Mouse (Mus musculus) limb, embryonic 12.5 days (tissue): Measurements from ENCODE around the gene Rtn4rl1. TPM values are rescaled to one million over a fixed set of nuclear protein-coding genes. Genes with fewer than 3 reads are reported as not detected.
"Not testable (repeated sequence)": the region's sequence is repeated elsewhere in the genome, so short reads cannot be mapped to it uniquely, and the experiment has no call there.

Experiments
- ATAC-seq: fragments of 200-750 bp; cut with Nextera tagmentation; 2 replicates; pipeline ENCODE4 v1.8.0; 2017; ENCODE audit warnings: low read depth, moderate TSS enrichment; ENCODE audit not compliant: insufficient number of reproducible peaks, insufficient read depth, low FRiP score, low TSS enrichment
- H3K27ac ChIP-seq: fragments of 300-500 bp; sonication (generic); 2 replicates; pipeline ENCODE4 v1.5.1; 2016; ENCODE audit warnings: mild to moderate bottlenecking, moderate library complexity
- H3K27me3 ChIP-seq: fragments of 300-500 bp; sonication (generic); 2 replicates; pipeline ENCODE4 v1.6.1; 2016; ENCODE audit warnings: mild to moderate bottlenecking, moderate library complexity
- H3K36me3 ChIP-seq: fragments of 300-500 bp; sonication (generic); 2 replicates; pipeline ENCODE4 v1.6.1; 2016; ENCODE audit warnings: mild to moderate bottlenecking, moderate library complexity
- H3K4me1 ChIP-seq: fragments of 300-500 bp; sonication (generic); replicated peaks from 2 replicates; pipeline ENCODE4 v1.6.1; 2016
- H3K4me2 ChIP-seq: fragments of 300-500 bp; sonication (generic); 2 replicates; pipeline ENCODE4 v1.6.1; 2016; ENCODE audit warnings: mild to moderate bottlenecking, moderate library complexity
- H3K4me3 ChIP-seq: fragments of 300-500 bp; sonication (generic); replicated peaks from 2 replicates; pipeline ENCODE4 v1.5.1; 2016; ENCODE audit warnings: mild to moderate bottlenecking
- H3K9ac ChIP-seq: fragments of 300-500 bp; sonication (generic); replicated peaks from 2 replicates; pipeline ENCODE4 v1.6.1; 2016; ENCODE audit warnings: mild to moderate bottlenecking, moderate library complexity
- H3K9me3 ChIP-seq: fragments of 300-500 bp; sonication (generic); 2 replicates; pipeline ENCODE4 v1.6.1; 2016; ENCODE audit warnings: mild to moderate bottlenecking, moderate library complexity
- WGBS: fragments of 180-500 bp; shearing (Covaris S2); methylation state at CpG from one replicate; pipeline ENCODE4 v1.1.7; 2016; 5-methylcytosine and 5-hydroxymethylcytosine counted together
- polyA plus RNA-seq: library from polyadenylated mRNA; unstranded; fragments of >200 nt; fragmentation: Nextera tagmentation; extraction: Ambion mirVana; gene quantifications from 2 replicates; pipeline ENCODE4 v1.2.1, GENCODE M21; 2016

Rtn4rl1 gene
- polyA plus RNA-seq, 1 experiment from 2014 or later, result 1.5 TPM

DNA sequence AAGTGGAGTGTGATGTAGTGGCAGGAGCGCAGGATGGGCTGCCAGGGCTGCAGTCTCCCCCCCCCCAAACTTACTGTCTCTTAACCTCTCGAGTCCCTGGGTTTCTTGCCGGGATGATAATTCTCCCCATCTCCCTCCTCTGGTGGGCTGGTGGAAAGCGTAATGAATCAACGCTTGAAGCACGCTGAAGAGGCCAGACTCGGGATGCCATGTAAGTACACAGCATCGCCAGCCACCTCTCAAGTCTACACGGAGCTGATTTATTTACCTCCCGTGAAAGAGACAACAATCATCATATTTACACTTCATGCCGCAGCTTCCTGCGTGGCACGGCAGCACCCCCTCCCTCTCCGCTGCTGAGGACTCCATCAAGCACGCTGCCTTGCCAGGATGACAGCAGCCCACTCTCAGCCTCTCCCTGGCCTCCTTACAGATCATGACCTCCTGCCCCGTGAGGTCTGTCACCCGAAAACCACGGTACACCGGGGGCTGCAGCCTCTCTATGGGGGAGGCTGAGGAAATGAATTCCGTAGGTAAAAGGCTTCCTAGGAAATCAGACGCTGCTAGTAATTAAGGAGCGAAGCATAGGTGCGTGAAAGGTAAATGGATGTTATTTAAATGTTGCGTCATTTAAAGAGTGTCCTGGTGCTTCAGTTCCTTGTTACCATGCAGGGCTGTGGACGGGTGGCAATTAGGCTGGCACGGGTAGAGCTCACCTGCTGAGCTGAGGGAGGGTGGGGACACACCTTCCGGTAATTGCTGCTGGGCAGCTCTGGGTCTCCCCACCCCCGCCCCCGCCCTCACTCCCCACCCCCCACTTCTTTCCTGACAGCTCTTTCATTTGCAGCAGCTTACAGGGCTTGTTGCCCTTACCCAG, 88.0 kb downstream of the Rtn4rl1 start:
- peaks cover 36% of the 10 kb centered on the region for H3K27me3 ChIP-seq
- no peak overlapping the region for H3K27ac ChIP-seq
- no peaks in the 10 kb centered on the region for H3K9me3 ChIP-seq
- peak overlapping the region; percentile 8; the same call in 1 of the 2 replicates for H3K4me3 ChIP-seq
- H3K36me3 ChIP-seq, result no peaks in the 10 kb centered on the region
- no peak overlapping the region for H3K9ac ChIP-seq
- ATAC-seq, result no peak
- peak overlapping the region; percentile 40 for H3K4me2 ChIP-seq
- WGBS, result 5% methylated on average over 29 of the region's 29 CpGs
- peaks cover 40% of the 10 kb centered on the region for H3K4me1 ChIP-seq

GRCm38 (mm10) chr11:75282496-75283120, 89.0 kb downstream of the Rtn4rl1 start:
- WGBS, result 11% methylated on average over 13 of the region's 13 CpGs
- Histone ChIP-seq H3K9me3 (no peaks in the 10 kb centered on the region), H3K27ac (no peak overlapping the region), H3K9ac (no peak overlapping the region), H3K4me3 (peak overlapping the region; percentile 8; the same call in 1 of the 2 replicates), H3K27me3 (peaks cover 36% of the 10 kb centered on the region), H3K4me2 (peak overlapping the region; percentile 40), H3K36me3 (no peaks in the 10 kb centered on the region), H3K4me1 (peaks cover 40% of the 10 kb centered on the region)
- no peak for ATAC-seq

DNA sequence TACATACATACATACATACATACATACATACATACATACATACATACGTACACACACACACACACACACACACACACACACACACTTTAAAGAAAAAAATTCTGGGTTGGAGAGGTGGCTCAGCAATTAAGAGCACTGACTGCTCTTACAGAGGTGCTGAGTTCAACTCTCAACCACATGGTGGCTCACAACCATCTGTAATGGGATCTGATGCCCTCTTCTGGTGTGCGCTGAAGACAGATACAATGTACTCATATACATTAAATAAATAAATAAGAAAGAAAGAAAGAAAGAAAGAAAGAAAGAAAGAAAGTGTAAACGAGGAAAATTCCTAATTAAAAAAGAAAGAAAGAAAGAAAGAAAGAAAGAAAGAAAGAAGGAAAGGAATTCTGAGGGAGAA, 90.2 kb downstream of the Rtn4rl1 start:
- WGBS, result 63% methylated on average over 3 of the region's 3 CpGs
- not testable (repeated sequence) for H3K36me3 ChIP-seq, H3K4me2 ChIP-seq, ATAC-seq, H3K9me3 ChIP-seq, H3K4me3 ChIP-seq, H3K9ac ChIP-seq, H3K27ac ChIP-seq
- Histone ChIP-seq H3K4me1 (peaks cover 40% of the 10 kb centered on the region), H3K27me3 (peaks cover 36% of the 10 kb centered on the region)

- no peak overlapping the region for H3K27ac ChIP-seq
- peaks cover 23% of the 10 kb centered on the region for H3K4me1 ChIP-seq
- H3K9me3 ChIP-seq, result no peaks in the 10 kb centered on the region
- no peaks in the 10 kb centered on the region for H3K36me3 ChIP-seq
- ATAC-seq, result no peak
- 37% methylated on average over 4 of the region's 4 CpGs for WGBS
- H3K9ac ChIP-seq, result no peak overlapping the region
- no peak overlapping the region for H3K4me3 ChIP-seq
- H3K27me3 ChIP-seq, result peaks cover 28% of the 10 kb centered on the region
- no peak overlapping the region for H3K4me2 ChIP-seq
These were observed 92.4 kb downstream of the Rtn4rl1 start for GRCm38 (mm10) chr11:75285893-75286467.

GRCm38 (mm10) chr11:75286868-75287267, 93.3 kb downstream of the Rtn4rl1 start:
- 91% methylated on average over 4 of the region's 4 CpGs for WGBS
- no peak for ATAC-seq
- H3K4me3 ChIP-seq, result no peak overlapping the region
- no peaks in the 10 kb centered on the region for H3K36me3 ChIP-seq
- H3K27ac ChIP-seq, result no peak overlapping the region
- no peaks in the 10 kb centered on the region for H3K9me3 ChIP-seq
- peaks cover 17% of the 10 kb centered on the region for H3K4me1 ChIP-seq
- peaks cover 28% of the 10 kb centered on the region for H3K27me3 ChIP-seq
- H3K9ac ChIP-seq, result no peak overlapping the region
- H3K4me2 ChIP-seq, result no peak overlapping the region

- peaks cover 6% of the 10 kb centered on the region; the same call in 1 of the 2 replicates for H3K4me1 ChIP-seq
- H3K9ac ChIP-seq, result no peak overlapping the region
- peaks cover 28% of the 10 kb centered on the region for H3K27me3 ChIP-seq
- H3K4me2 ChIP-seq, result no peak overlapping the region
- WGBS, result 78% methylated on average over 10 of the region's 10 CpGs
- no peak overlapping the region for H3K27ac ChIP-seq
- no peaks in the 10 kb centered on the region for H3K36me3 ChIP-seq
- H3K9me3 ChIP-seq, result no peaks in the 10 kb centered on the region
- no peak for ATAC-seq
- H3K4me3 ChIP-seq, result no peak overlapping the region
These were observed 94.4 kb downstream of the Rtn4rl1 start for GRCm38 (mm10) chr11:75287940-75288339.

DNA sequence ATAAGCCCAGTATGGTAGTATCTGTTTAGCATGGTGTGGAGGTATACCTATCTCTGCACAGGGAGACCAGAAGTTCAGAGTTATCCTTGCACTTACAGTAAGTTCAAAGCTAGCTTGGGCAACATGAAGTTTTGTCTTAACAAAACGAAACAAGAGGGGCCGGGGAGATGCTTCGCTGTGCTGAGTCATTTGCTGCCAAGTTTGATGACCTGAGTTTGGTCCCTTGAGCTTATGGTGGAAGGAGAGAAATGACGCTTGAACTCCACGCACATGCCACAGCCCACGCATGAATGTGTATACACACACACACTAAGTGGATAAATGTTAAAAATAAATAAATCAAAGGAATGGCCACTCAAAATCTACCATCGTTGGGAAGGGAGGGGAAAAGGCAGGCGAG, 94.9 kb downstream of the Rtn4rl1 start:
- Histone ChIP-seq H3K27me3 (peaks cover 28% of the 10 kb centered on the region), H3K36me3 (no peaks in the 10 kb centered on the region), H3K9ac (no peak overlapping the region), H3K4me2 (no peak overlapping the region), H3K4me1 (0 out of 2 replicates have a peak, but pooled peaks cover 5% of the 10 kb centered on the region), H3K9me3 (no peaks in the 10 kb centered on the region), H3K27ac (no peak overlapping the region), H3K4me3 (no peak overlapping the region)
- 86% methylated on average over 8 of the region's 8 CpGs for WGBS
- ATAC-seq, result no peak

GRCm38 (mm10) chr11:75289120-75289519, 95.5 kb downstream of the Rtn4rl1 start:
- WGBS, result 61% methylated on average over 2 of the region's 2 CpGs
- Histone ChIP-seq H3K27me3 (peaks cover 32% of the 10 kb centered on the region), H3K27ac (no peak overlapping the region), H3K36me3 (no peaks in the 10 kb centered on the region), H3K4me1 (peaks cover 11% of the 10 kb centered on the region), H3K9me3 (no peaks in the 10 kb centered on the region), H3K9ac (no peak overlapping the region), H3K4me2 (no peak overlapping the region), H3K4me3 (no peak overlapping the region)
- no peak for ATAC-seq

- H3K4me1 ChIP-seq, result peaks cover 18% of the 10 kb centered on the region
- H3K9me3 ChIP-seq, result no peaks in the 10 kb centered on the region
- no peaks in the 10 kb centered on the region for H3K36me3 ChIP-seq
- ATAC-seq, result no peak
- H3K27me3 ChIP-seq, result peaks cover 39% of the 10 kb centered on the region
- H3K4me2 ChIP-seq, result peak overlapping the region; percentile 31; the same call in 1 of the 2 replicates
- H3K4me3 ChIP-seq, result no peak overlapping the region
- H3K27ac ChIP-seq, result 0 out of 2 replicates have a peak overlapping the region, but pooled peaks have one; percentile 35
- no peak overlapping the region for H3K9ac ChIP-seq
- WGBS, result 20% methylated on average over 6 of the region's 6 CpGs
These were observed 97.1 kb downstream of the Rtn4rl1 start for GRCm38 (mm10) chr11:75290566-75291271.

DNA sequence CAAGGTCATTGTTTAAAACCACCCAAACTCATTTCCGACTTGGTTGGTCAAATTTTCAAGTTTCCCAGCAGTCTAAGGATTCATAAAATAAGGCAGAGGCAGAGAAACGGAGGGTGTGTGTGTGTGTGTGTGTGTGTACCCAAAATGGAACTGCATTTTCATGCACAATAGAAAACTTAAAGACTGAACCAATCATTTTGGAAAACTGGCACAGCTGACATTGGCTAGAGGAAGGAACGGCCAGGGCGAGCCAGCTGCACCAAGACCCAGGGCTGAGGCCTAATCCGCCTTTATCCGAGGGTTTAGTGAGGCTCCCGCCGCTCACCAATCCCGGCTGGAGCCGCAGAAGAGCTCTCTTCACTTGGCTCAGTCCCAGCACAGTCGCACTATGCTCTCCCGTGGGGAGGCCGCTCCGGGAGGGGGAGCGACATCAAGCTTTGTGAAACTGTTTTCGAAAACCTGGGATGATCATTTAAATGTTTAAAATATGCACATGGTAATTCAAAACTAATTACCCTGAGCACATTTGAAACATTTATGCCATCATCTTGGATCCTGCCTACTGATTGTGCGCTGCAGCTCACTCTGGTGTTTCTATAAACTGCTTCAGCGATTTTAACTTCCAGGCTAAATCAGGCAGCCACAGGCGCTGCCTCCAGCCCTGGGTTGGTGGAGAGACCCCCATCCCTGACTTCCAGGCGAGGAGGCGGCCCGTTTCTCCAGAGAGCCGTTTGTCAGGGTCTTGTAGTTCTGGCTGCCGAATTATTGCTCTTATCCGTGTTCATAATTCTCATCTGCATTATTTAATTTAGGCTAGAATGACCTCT, 98.0 kb downstream of the Rtn4rl1 start:
- peaks cover 39% of the 10 kb centered on the region for H3K27me3 ChIP-seq
- H3K9me3 ChIP-seq, result no peaks in the 10 kb centered on the region
- H3K9ac ChIP-seq, result 0 out of 2 replicates have a peak overlapping the region, but pooled peaks have one; percentile 18
- peak overlapping the region; percentile 13; the same call in 1 of the 2 replicates for H3K4me3 ChIP-seq
- 0 out of 2 replicates have a peak overlapping the region, but pooled peaks have one; percentile 35 for H3K27ac ChIP-seq
- peaks cover 18% of the 10 kb centered on the region for H3K4me1 ChIP-seq
- WGBS, result 28% methylated on average over 25 of the region's 25 CpGs
- H3K36me3 ChIP-seq, result no peaks in the 10 kb centered on the region
- peak overlapping the region; percentile 31 for H3K4me2 ChIP-seq
- no peak for ATAC-seq
